Mouse (Mus musculus): ENCODE measurements at regions not wholly inside any gene's neighbourhood (a gene's known extent, or its start where the extent isn't known, plus 50 kb on each side); places are given as distances from the start of the nearest gene placed in this dataset.
A peak's percentile ranks its signal among the peaks of the same experiment; 100 is the strongest.

DNA sequence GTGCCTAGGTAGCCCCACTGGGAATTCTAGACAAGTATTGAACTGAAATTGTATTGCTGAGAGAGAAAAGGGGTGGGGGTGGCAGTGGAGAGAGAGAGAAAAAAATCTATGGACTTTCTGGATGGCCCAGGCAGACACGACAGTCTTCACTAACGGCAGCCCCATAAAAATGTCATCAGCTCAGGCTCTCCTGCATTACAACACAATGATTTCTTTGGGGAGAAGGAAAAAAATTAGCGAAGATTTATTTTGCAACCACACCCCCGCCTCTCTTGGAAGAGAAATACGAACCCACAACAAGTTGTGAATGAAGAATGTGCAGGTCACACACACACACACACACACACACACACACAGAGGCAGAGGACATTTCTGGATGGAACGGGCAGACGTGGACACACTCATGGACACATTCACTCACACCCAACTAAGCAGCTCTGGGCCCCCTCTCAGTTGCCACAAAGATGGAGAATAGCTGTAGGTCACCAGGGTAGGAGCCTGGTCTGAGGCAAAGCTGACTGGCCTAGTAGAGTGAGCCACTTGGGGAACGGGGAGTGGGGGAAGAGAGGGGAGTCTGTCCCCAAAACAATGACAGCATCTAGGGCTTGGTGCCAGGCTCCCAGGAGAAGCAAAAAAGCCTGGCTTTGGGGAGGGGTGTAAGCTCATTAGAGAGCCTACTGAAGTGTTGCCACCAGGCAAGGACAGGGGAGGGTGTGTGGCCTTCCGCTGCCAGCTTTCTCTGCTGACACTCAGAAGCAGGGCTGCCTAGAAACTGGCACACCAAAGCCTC, 201.0 kb downstream of the Sox9 start:
- no peak overlapping the region for H3K4me3 ChIP-seq (replicated peaks; ENCODE audit: insufficient read depth, low read depth, low read length)
- WGBS: 48% methylated on average over 9 of the region's 9 CpGs
- DNase-seq: peak; percentile 12 to 13
- no peaks in the 10 kb centered on the region for H3K4me1 ChIP-seq (ENCODE audit: control insufficient read depth, insufficient read depth, low read length)
- TF ChIP-seq POLR2A (IDR thresholded peaks at IDR 0.05; ENCODE audit: borderline replicate concordance, insufficient read depth, low read length): no peak
- no peak for TF ChIP-seq CTCF (IDR thresholded peaks at IDR 0.05; ENCODE audit: borderline replicate concordance, insufficient read depth, low read depth, low read length)
- no peak overlapping the region for H3K27ac ChIP-seq (ENCODE audit: insufficient read depth, low read length)
- H3K27me3 ChIP-seq (ENCODE audit: control insufficient read depth, insufficient read depth, low read length): no peaks in the 10 kb centered on the region

DNA sequence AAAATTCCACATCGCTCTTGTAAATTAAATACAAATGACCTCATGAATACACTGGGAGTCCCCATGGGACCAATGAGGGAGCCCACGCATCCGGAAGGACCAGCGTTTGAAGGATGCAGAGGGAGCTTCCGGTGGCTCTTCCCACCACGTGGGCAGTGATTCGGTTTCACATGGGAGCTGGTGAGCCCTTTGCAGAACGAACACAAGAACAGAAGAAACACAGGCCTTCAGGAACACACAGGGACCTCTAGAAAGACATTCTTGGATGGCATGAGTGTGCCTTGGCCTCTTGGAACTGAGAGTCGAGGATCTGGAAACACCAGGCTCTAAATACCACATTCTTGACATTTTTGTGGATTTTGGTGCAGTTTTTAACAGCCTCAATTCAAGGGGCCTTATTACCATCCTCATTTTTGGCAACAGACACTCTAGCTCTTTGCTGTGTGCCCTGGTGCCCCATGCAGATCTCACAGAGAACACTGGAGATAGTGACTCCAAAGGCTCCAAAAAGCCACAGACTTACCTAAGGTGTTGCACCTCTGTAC, 204.1 kb downstream of the Sox9 start:
- Histone ChIP-seq H3K4me1 (ENCODE audit: control insufficient read depth, insufficient read depth, low read length) (no peaks in the 10 kb centered on the region), H3K27ac (ENCODE audit: insufficient read depth, low read length) (no peak overlapping the region), H3K27me3 (ENCODE audit: control insufficient read depth, insufficient read depth, low read length) (no peaks in the 10 kb centered on the region), H3K4me3 (replicated peaks; ENCODE audit: insufficient read depth, low read depth, low read length) (no peak overlapping the region)
- DNase-seq: no peak
- 81% methylated on average over 9 of the region's 9 CpGs for WGBS
- TF ChIP-seq CTCF (IDR thresholded peaks at IDR 0.05; ENCODE audit: borderline replicate concordance, insufficient read depth, low read depth, low read length) (no peak), POLR2A (IDR thresholded peaks at IDR 0.05; ENCODE audit: borderline replicate concordance, insufficient read depth, low read length) (no peak)

- TF ChIP-seq POLR2A (IDR thresholded peaks at IDR 0.05; ENCODE audit: borderline replicate concordance, insufficient read depth, low read length) (no peak), CTCF (IDR thresholded peaks at IDR 0.05; ENCODE audit: borderline replicate concordance, insufficient read depth, low read depth, low read length) (no peak)
- 81% methylated on average over 7 of the region's 7 CpGs for WGBS
- no peak for DNase-seq
- no peak overlapping the region for H3K27ac ChIP-seq (ENCODE audit: insufficient read depth, low read length)
- H3K4me3 ChIP-seq (replicated peaks; ENCODE audit: insufficient read depth, low read depth, low read length): no peak overlapping the region
- no peaks in the 10 kb centered on the region for H3K27me3 ChIP-seq (ENCODE audit: control insufficient read depth, insufficient read depth, low read length)
- no peaks in the 10 kb centered on the region for H3K4me1 ChIP-seq (ENCODE audit: control insufficient read depth, insufficient read depth, low read length)
These were observed 205.8 kb downstream of the Sox9 start for GRCm38 (mm10) chr11:112987782-112988181.

- Histone ChIP-seq H3K27me3 (ENCODE audit: control insufficient read depth, insufficient read depth, low read length) (no peaks in the 10 kb centered on the region), H3K4me1 (ENCODE audit: control insufficient read depth, insufficient read depth, low read length) (no peaks in the 10 kb centered on the region), H3K4me3 (replicated peaks; ENCODE audit: insufficient read depth, low read depth, low read length) (no peak overlapping the region), H3K27ac (ENCODE audit: insufficient read depth, low read length) (no peak overlapping the region)
- DNase-seq: no peak
- 54% methylated on average over 1 of the region's 1 CpGs for WGBS
- TF ChIP-seq CTCF (IDR thresholded peaks at IDR 0.05; ENCODE audit: borderline replicate concordance, insufficient read depth, low read depth, low read length): no peak
- no peak for TF ChIP-seq POLR2A (IDR thresholded peaks at IDR 0.05; ENCODE audit: borderline replicate concordance, insufficient read depth, low read length)
These were observed 206.9 kb downstream of the Sox9 start for GRCm38 (mm10) chr11:112988900-112989299.

GRCm38 (mm10) chr11:112989981-112990512, 208.0 kb downstream of the Sox9 start:
- H3K4me3 ChIP-seq (replicated peaks; ENCODE audit: insufficient read depth, low read depth, low read length): no peak overlapping the region
- no peak for DNase-seq
- no peaks in the 10 kb centered on the region for H3K4me1 ChIP-seq (ENCODE audit: control insufficient read depth, insufficient read depth, low read length)
- H3K27ac ChIP-seq (ENCODE audit: insufficient read depth, low read length): no peak overlapping the region
- H3K27me3 ChIP-seq (ENCODE audit: control insufficient read depth, insufficient read depth, low read length): no peaks in the 10 kb centered on the region
- 47% methylated on average over 13 of the region's 13 CpGs for WGBS
- no peak for TF ChIP-seq POLR2A (IDR thresholded peaks at IDR 0.05; ENCODE audit: borderline replicate concordance, insufficient read depth, low read length)
- no peak for TF ChIP-seq CTCF (IDR thresholded peaks at IDR 0.05; ENCODE audit: borderline replicate concordance, insufficient read depth, low read depth, low read length)

DNA sequence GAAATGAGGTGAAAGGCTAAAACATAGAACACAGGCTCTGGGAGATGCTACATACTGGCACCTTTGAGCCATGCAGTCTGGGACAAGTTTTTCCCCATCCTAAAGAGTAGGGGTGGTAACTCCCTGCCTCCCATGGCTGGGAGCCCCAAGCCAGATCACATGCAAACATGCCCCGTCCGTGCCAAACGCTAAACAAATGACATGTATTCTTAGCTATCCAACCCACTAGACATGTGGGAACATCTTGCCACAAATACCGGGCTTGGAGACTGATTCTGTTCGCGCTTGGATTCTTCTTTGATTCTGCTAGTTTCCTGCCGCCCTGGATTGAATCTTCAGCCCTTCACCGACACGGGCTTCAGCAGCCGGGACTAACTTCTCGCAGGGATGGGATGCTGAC, 208.7 kb downstream of the Sox9 start:
- Histone ChIP-seq H3K27ac (ENCODE audit: insufficient read depth, low read length) (no peak overlapping the region), H3K27me3 (ENCODE audit: control insufficient read depth, insufficient read depth, low read length) (no peaks in the 10 kb centered on the region), H3K4me1 (ENCODE audit: control insufficient read depth, insufficient read depth, low read length) (no peaks in the 10 kb centered on the region), H3K4me3 (replicated peaks; ENCODE audit: insufficient read depth, low read depth, low read length) (no peak overlapping the region)
- 52% methylated on average over 11 of the region's 11 CpGs for WGBS
- no peak for TF ChIP-seq POLR2A (IDR thresholded peaks at IDR 0.05; ENCODE audit: borderline replicate concordance, insufficient read depth, low read length)
- no peak for TF ChIP-seq CTCF (IDR thresholded peaks at IDR 0.05; ENCODE audit: borderline replicate concordance, insufficient read depth, low read depth, low read length)
- no peak for DNase-seq

DNA sequence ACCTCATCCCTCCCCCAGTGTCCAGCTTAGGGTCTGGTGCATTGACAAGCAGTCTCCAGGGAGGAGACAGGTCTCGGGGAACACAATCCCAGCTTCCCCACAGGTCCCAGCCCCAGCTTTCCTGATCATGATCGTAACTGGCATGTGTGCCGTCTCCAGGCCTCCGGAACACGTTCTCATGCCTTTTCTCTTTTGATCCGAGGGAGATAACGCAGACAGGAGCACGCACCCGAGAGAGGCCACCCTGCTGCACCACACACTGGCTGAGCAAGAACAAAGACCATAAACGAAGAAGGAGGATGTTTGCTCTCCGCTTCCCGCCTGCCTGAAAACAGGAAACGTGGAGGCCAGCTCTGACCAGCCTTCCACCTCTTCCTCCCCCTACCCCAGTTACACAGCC, 209.8 kb downstream of the Sox9 start:
- Histone ChIP-seq H3K4me1 (ENCODE audit: control insufficient read depth, insufficient read depth, low read length) (no peaks in the 10 kb centered on the region), H3K4me3 (replicated peaks; ENCODE audit: insufficient read depth, low read depth, low read length) (no peak overlapping the region), H3K27me3 (ENCODE audit: control insufficient read depth, insufficient read depth, low read length) (no peaks in the 10 kb centered on the region), H3K27ac (ENCODE audit: insufficient read depth, low read length) (no peak overlapping the region)
- DNase-seq: no peak
- WGBS: 51% methylated on average over 13 of the region's 13 CpGs
- no peak for TF ChIP-seq POLR2A (IDR thresholded peaks at IDR 0.05; ENCODE audit: borderline replicate concordance, insufficient read depth, low read length)
- no peak for TF ChIP-seq CTCF (IDR thresholded peaks at IDR 0.05; ENCODE audit: borderline replicate concordance, insufficient read depth, low read depth, low read length)

Data from cerebellum, adult 2 months (tissue).